ENCODE assay signal across 27 mouse cellular contexts in genomic region chr3:10647975-10648511, GRCm38 (mm10).
"Had no signal": no experiment of that assay in that cellular context is flagged by ENCODE, and none has a peak within 500 bp of the region (broad histone marks: within the 10 kb centered on the region; RNA-seq: fewer than 3 reads in every experiment).

No protein-coding gene starts in this region.

- ATAC-seq: hindbrain, embryonic 16.5 days; intestine, embryonic 15.5 days; intestine, postnatal 0 days had no signal

- H3K27ac ChIP-seq: heart, embryonic 13.5 days; heart, embryonic 15.5 days; hindbrain, embryonic 10.5 days; hindbrain, embryonic 12.5 days; hindbrain, embryonic 14.5 days; intestine, embryonic 15.5 days; layer of hippocampus, adult 2 months; left cerebral cortex, adult 2 months; limb, embryonic 10.5 days; limb, embryonic 12.5 days; liver, embryonic 13.5 days; liver, embryonic 15.5 days had no signal

- H3K4me2 ChIP-seq: heart, embryonic 11.5 days; heart, embryonic 13.5 days; heart, embryonic 15.5 days; hindbrain, embryonic 12.5 days; hindbrain, embryonic 14.5 days; intestine, embryonic 15.5 days; limb, embryonic 12.5 days; liver, embryonic 11.5 days; liver, embryonic 13.5 days; liver, embryonic 15.5 days had no signal

- DNase-seq: gastrocnemius, postnatal 14 days; gastrocnemius, postnatal 36 days; heart, adult 18-20 months; heart, postnatal 14 days; heart, postnatal 4 days; kidney, adult 18-20 months; kidney, adult 8-10 months; kidney, postnatal 10 days; kidney, postnatal 25 days; kidney, postnatal 4 days; liver; liver, embryonic 13.5 days had no signal

- H3K9ac ChIP-seq: heart, embryonic 13.5 days; heart, embryonic 15.5 days; hindbrain, embryonic 12.5 days; hindbrain, embryonic 14.5 days; intestine, embryonic 15.5 days; limb, embryonic 12.5 days; liver, embryonic 13.5 days; liver, embryonic 15.5 days had no signal

- H3K27me3 ChIP-seq: heart, embryonic 13.5 days; heart, embryonic 15.5 days; hindbrain, embryonic 12.5 days; intestine, embryonic 15.5 days; limb, embryonic 12.5 days; liver, embryonic 13.5 days; liver, embryonic 15.5 days had no signal

- H3K9me3 ChIP-seq: heart, embryonic 13.5 days; heart, embryonic 15.5 days; hindbrain, embryonic 10.5 days; hindbrain, embryonic 12.5 days; intestine, embryonic 15.5 days; limb, embryonic 10.5 days; limb, embryonic 12.5 days; liver, embryonic 13.5 days; liver, embryonic 15.5 days had no signal

- H3K36me3 ChIP-seq: heart, embryonic 13.5 days; heart, embryonic 15.5 days; hindbrain, embryonic 10.5 days; hindbrain, embryonic 12.5 days; intestine, embryonic 15.5 days; limb, embryonic 10.5 days; limb, embryonic 12.5 days; liver, embryonic 13.5 days; liver, embryonic 15.5 days had no signal

- H3K4me3 ChIP-seq: heart, embryonic 13.5 days; heart, embryonic 15.5 days; hindbrain, embryonic 10.5 days; hindbrain, embryonic 12.5 days; intestine, embryonic 15.5 days; layer of hippocampus, adult 2 months; left cerebral cortex, adult 2 months; limb, embryonic 10.5 days; limb, embryonic 12.5 days; liver, embryonic 13.5 days; liver, embryonic 15.5 days had no signal

- H3K4me1 ChIP-seq: heart, embryonic 13.5 days; heart, embryonic 15.5 days; hindbrain, embryonic 10.5 days; hindbrain, embryonic 12.5 days; intestine, embryonic 15.5 days; limb, embryonic 10.5 days; limb, embryonic 12.5 days; liver, embryonic 13.5 days; liver, embryonic 15.5 days had no signal
